Mouse (Mus musculus) heart, postnatal 0 days (tissue): ENCODE measurements around the gene Socs3. TPM values are rescaled to one million over a fixed set of nuclear protein-coding genes. Genes with fewer than 3 reads are reported as not detected.

Source experiments
- ATAC-seq: fragments of 200-750 bp; cut with Nextera tagmentation; 2 replicates; pipeline ENCODE4 v1.8.0; 2017; ENCODE audit warnings: low read depth, moderate number of reproducible peaks, moderate library complexity; ENCODE audit not compliant: insufficient read depth
- DNase-seq: peaks from one replicate; pipeline ENCODE4 v3.0.0-alpha.2; 2016; ENCODE audit warnings: low spot score
- H3K27ac ChIP-seq: fragments of 300-500 bp; sonication (generic); 2 replicates; pipeline ENCODE4 v1.5.1; 2014; ENCODE audit warnings: low read depth, mild to moderate bottlenecking
- H3K27me3 ChIP-seq: fragments of 300-500 bp; sonication (generic); 2 replicates; pipeline ENCODE4 v1.6.1; 2014; ENCODE audit warnings: low read length, mixed read lengths; ENCODE audit not compliant: control insufficient read depth, insufficient read depth
- H3K36me3 ChIP-seq: fragments of 300-500 bp; sonication (generic); replicated peaks from 2 replicates; pipeline ENCODE4 v1.6.1; 2014; ENCODE audit warnings: low read length, mixed read lengths; ENCODE audit not compliant: control insufficient read depth, insufficient read depth
- H3K4me1 ChIP-seq: fragments of 300-500 bp; sonication (generic); 2 replicates; pipeline ENCODE4 v1.6.1; 2014; ENCODE audit warnings: antibody characterized with exemption; ENCODE audit not compliant: control insufficient read depth, insufficient read depth
- H3K4me2 ChIP-seq: fragments of 300-500 bp; sonication (generic); 2 replicates; pipeline ENCODE4 v1.6.1; 2014; ENCODE audit warnings: low read depth, mild to moderate bottlenecking, low read length, moderate library complexity
- H3K4me3 ChIP-seq: fragments of 300-500 bp; sonication (generic); 2 replicates; pipeline ENCODE4 v1.5.1; 2014; ENCODE audit warnings: low read depth, low read length
- H3K9ac ChIP-seq: fragments of 300-500 bp; sonication (generic); replicated peaks from 2 replicates; pipeline ENCODE4 v1.6.1; 2014; ENCODE audit warnings: low read depth, low read length, mixed read lengths
- H3K9me3 ChIP-seq: fragments of 300-500 bp; sonication (generic); replicated peaks from 2 replicates; pipeline ENCODE4 v1.6.1; 2016; ENCODE audit warnings: low read length; ENCODE audit not compliant: control insufficient read depth
- CTCF ChIP-seq: IDR thresholded peaks from 2 replicates; pipeline ENCODE4 v1.5.1; 2016; ENCODE audit warnings: antibody characterized with exemption, control low read depth, low read depth
- EP300 ChIP-seq: IDR thresholded peaks from 2 replicates; pipeline ENCODE4 v1.6.1; 2016; ENCODE audit warnings: antibody characterized with exemption, low read depth
- WGBS: fragments of 180-500 bp; shearing (Covaris S2); extraction: QIAGEN DNeasy Blood & Tissue Kit; methylation state at CpG from one replicate; pipeline ENCODE4 v1.1.7; 2014; 5-methylcytosine and 5-hydroxymethylcytosine counted together
- polyA plus RNA-seq: library from polyadenylated mRNA; unstranded; fragments of >200 nt; fragmentation: Nextera tagmentation; extraction: Ambion mirVana; gene quantifications from 2 replicates; pipeline ENCODE4 v1.2.1, GENCODE M21; 2015
- total RNA-seq: library from RNA; depleted of rRNA; stranded (reverse); fragments of >200 nt; gene quantifications from 2 replicates; pipeline ENCODE4 v1.2.3, GENCODE M21; 2014; ENCODE audit warnings: low replicate concordance

Gene Socs3
- total and polyA plus RNA-seq, 2 experiments from 2014 or later = 4.0 to 5.7 TPM

DNA sequence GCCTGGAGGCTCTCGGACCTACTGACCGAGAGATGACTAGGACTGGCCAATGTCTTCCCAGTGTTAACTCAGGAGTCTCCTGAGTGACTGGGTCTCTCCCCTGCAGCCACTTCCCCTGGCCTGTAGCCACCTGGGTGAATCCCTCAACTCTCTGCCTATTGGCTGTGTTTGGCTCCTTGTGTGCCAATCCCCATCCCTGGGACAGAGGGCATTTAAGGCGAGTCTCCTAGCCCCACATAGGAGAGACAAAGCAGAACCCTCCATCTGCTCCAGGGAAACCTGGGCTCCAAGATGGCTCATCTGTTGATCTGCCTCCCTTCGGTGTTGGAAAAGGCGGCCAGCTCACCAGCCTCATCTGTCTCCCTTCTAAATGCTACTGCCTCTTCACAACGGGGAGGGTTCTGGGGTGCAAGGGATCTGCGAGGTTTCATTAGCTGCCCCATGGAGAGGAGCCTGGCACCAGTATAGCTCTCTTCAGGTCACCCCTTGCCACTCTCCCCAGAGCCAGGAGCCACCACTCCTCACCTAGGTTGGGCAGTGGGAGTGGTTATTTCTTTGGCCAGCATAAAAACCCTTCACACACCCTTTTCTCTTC, 3.2 kb downstream of the Socs3 start:
- DNase-seq (no peak), ATAC-seq (no peak)
- Histone ChIP-seq H3K9ac (no peak overlapping the region), H3K4me1 (peaks cover 49% of the 10 kb centered on the region), H3K36me3 (0 out of 2 replicates have a peak, but pooled peaks cover 6% of the 10 kb centered on the region), H3K27ac (no peak overlapping the region), H3K4me2 (peak overlapping the region; percentile 93; the same call in 1 of the 2 replicates), H3K27me3 (peaks cover 17% of the 10 kb centered on the region), H3K9me3 (no peaks in the 10 kb centered on the region), H3K4me3 (peak overlapping the region; percentile 64; the same call in 1 of the 2 replicates)
- no peak for TF ChIP-seq EP300
- no peak for TF ChIP-seq CTCF
- WGBS = 76% methylated on average over 7 of the region's 7 CpGs

DNA sequence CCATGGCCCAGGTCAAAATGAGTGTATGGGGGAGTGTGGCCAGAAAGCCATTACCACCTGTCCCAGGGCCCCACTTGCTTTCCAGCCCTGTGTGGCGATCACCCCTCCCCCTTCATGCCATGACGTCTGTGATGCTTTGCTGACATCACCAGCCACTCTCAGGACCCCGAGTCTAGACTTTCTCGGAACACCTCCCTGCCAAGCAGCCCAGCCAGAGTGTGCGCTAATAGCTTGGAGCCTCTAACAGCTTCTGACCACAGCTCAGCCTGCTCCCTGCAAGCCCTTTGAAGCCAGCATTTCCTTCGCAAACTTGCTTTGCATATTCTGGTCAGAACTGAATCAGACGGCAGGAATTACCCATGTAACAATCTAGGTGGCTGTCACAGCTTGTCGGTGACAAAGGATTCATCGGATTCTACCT, 4.3 kb downstream of the Socs3 start:
- no peak overlapping the region for H3K9ac ChIP-seq
- no peak overlapping the region for H3K27ac ChIP-seq
- no peak for ATAC-seq
- peaks cover 17% of the 10 kb centered on the region for H3K27me3 ChIP-seq
- no peak for DNase-seq
- no peak overlapping the region for H3K4me3 ChIP-seq
- H3K36me3 ChIP-seq = 0 out of 2 replicates have a peak, but pooled peaks cover 6% of the 10 kb centered on the region
- WGBS = 43% methylated on average over 9 of the region's 9 CpGs
- TF ChIP-seq CTCF = no peak
- no peak for TF ChIP-seq EP300
- no peak overlapping the region for H3K4me2 ChIP-seq
- peaks cover 52% of the 10 kb centered on the region for H3K4me1 ChIP-seq
- H3K9me3 ChIP-seq = no peaks in the 10 kb centered on the region

DNA sequence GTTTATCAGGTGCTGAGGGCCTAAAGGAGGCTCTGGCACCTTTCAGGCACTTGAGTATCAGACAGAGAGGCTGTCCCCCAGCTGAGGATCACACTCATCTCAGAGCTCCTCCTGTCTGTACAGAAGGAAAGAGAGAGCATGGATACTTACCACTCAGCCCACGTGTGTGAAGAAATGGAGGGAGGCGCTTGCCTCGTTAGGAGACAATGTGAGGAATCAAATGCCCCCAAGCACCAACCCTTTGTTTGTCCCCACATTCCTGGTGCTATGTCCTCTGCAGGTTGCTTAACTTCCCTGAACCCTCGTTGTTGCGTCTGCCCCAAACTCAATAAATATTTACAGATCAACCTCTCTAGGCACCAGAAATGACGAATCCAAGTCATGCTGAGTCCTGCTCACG, 4.8 kb downstream of the Socs3 start:
- H3K27ac ChIP-seq = no peak overlapping the region
- WGBS = 59% methylated on average over 7 of the region's 7 CpGs
- H3K4me1 ChIP-seq = peaks cover 57% of the 10 kb centered on the region
- no peak for DNase-seq
- 0 out of 2 replicates have a peak, but pooled peaks cover 6% of the 10 kb centered on the region for H3K36me3 ChIP-seq
- H3K9ac ChIP-seq = no peak overlapping the region
- peaks cover 17% of the 10 kb centered on the region for H3K27me3 ChIP-seq
- no peak overlapping the region for H3K4me3 ChIP-seq
- no peak overlapping the region for H3K4me2 ChIP-seq
- TF ChIP-seq EP300 = no peak
- TF ChIP-seq CTCF = no peak
- ATAC-seq = no peak
- H3K9me3 ChIP-seq = no peaks in the 10 kb centered on the region

DNA sequence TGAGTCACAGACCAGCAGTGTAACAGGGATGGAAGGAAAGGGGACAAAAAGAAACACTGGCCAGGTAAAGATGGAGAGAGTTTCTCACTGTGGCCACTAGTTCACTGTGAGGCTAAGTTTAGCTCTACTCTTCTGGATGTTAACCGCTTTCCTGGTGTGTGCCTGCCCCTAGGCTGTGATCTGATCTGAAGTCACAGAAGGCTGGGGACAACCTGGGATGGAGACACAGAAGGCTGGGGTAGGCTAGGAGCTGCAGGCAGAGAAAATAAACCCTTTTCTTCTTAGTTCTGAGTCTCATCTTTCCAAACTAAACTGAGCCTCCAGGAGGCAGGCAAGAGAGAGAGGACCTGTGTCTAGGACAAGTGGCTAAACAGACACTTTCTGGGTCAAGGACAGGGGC, 5.6 kb downstream of the Socs3 start:
- ATAC-seq = no peak
- no peak for DNase-seq
- 17% methylated on average over 1 of the region's 1 CpGs for WGBS
- Histone ChIP-seq H3K4me2 (peak overlapping the region; percentile 64), H3K9me3 (no peaks in the 10 kb centered on the region), H3K9ac (no peak overlapping the region), H3K36me3 (0 out of 2 replicates have a peak, but pooled peaks cover 6% of the 10 kb centered on the region), H3K4me3 (no peak overlapping the region), H3K4me1 (peaks cover 65% of the 10 kb centered on the region), H3K27me3 (peaks cover 17% of the 10 kb centered on the region), H3K27ac (peak overlapping the region; percentile 83)
- TF ChIP-seq EP300 (no peak), CTCF (peak; percentile 9; the same call in 1 of the 2 replicates)

DNA sequence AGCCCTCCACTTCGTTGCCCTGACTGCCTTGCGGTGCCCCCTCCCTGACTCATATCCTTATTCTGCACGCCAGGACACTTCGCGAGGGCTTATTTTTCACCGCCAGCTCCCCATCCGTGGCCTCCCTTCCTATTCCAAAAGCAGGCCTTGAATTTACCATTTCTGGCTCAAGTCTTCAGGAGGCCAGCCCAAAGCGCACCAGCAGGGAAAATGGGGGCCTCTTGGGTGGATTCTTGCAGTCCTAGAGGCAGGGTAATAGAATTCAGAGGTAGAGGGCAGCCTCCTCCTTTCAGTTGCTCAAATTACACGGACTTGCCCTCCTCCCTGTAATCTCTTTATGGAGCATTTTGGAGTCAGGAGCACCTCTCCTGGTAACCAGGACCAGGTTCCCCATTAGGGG, 6.0 kb downstream of the Socs3 start:
- Histone ChIP-seq H3K27ac (peak overlapping the region; percentile 83), H3K9me3 (no peaks in the 10 kb centered on the region), H3K4me3 (peak overlapping the region; percentile 32), H3K36me3 (0 out of 2 replicates have a peak, but pooled peaks cover 6% of the 10 kb centered on the region), H3K27me3 (peaks cover 17% of the 10 kb centered on the region), H3K4me2 (peak overlapping the region; percentile 64), H3K4me1 (peaks cover 66% of the 10 kb centered on the region), H3K9ac (no peak overlapping the region; the same call in 1 of the 2 replicates)
- DNase-seq (no peak), ATAC-seq (peak; percentile 1; the same call in 1 of the 2 replicates)
- 2% methylated on average over 9 of the region's 9 CpGs for WGBS
- no peak for TF ChIP-seq EP300
- no peak for TF ChIP-seq CTCF
